Mouse (Mus musculus) gastrocnemius, postnatal 36 days (tissue): ENCODE data around the gene Plin2. TPM values are rescaled to one million over a fixed set of nuclear protein-coding genes. Genes with fewer than 3 reads are reported as not detected.

ENCODE experiments used
- DNase-seq, 2 experiments: peaks; one replicate each; pipeline ENCODE4 v3.0.0; 2022
- intact Hi-C: fragments of 180-260 bp; cut with DNase I; formaldehyde crosslinking; loops from one replicate; pipeline ENCODE4 v1.15.1; 2025
- long read RNA-seq, 2 experiments: library from polyadenylated mRNA; stranded (forward); transcript quantifications; one replicate each; pipeline ENCODE4 v2.0.0; 2021
- total RNA-seq, 2 experiments: library from RNA; stranded (reverse); gene quantifications; 2 replicates each; pipeline ENCODE4 v1.2.3; 2021

Gene Plin2
- total RNA-seq = 10 to 100 TPM; 51.7 to 54.1 TPM
- long read RNA-seq, experiment 1, transcript Plin2-201 (8 exons, 1,888 nt) = major isoform, 23 of 51 reads
- long read RNA-seq, experiment 1, partial matches to known transcripts = 7 of 51 reads
- long read RNA-seq, experiment 1, other reads (novel, unspliced or antisense) = 21 of 51 reads
- long read RNA-seq, experiment 2, transcript Plin2-201 (8 exons, 1,888 nt) = major isoform, 23 of 53 reads
- long read RNA-seq, experiment 2, partial matches to known transcripts = 1 of 53 reads
- long read RNA-seq, experiment 2, other reads (novel, unspliced or antisense) = 29 of 53 reads

DNA sequence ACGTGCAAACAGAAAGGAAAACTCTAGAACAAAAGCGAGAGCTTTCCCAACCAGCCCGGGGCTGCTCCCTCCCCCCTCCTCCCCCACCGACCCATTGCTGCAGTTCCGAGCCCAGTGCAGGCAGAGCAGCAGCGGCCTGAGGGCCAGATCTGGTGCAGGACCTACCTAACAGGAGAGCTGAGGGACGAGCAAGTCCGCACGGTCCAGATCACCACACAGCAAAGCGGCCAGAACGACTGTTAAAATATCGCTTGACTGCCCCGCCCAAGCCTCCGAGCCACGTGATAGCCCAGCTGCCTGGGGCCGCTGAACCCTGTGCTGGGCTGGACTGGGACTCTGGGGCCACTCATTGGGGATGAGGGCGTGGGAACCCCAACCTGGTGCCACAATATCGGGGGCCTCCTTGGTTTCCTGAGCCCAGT, at the start of gene Plin2:
TSS of gene Plin2 (minus strand) at position 281 of the 422 bp plus-strand sequence.
- DNase-seq = peak; percentile 77
- intact Hi-C loops = no loop called here

DNA sequence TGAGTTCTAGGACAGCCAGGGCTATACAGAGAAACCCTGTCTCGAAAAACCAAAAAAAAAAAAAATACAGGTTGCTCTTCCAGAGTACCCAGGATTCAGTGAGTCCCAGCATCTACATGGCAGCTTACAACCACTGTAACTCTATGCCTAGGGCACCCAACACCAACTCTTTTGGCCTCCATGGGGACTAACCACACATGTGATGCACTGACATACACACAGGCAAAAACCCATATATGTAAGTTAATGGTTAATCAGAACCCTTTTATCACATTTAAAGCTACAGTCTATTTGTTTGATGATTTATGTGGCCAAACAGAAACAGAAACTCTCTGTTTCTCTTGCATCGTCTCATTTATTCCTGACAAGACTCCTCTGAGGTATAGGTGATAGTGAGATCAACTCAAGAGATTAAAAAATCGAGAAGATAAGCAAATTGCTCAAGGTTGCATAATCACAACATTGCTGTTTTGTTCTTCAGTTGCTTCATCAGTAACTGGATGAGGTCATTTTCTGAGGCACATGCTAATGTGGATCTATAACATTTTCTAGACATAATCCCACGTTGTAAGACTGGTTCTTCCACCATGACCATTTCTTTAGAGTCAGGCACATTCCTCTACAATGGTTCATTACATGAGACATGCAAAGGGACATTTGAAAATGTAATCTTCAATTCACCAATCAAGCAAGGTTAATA, 49.2 kb upstream of the Plin2 start:
- intact Hi-C loops = no loop called here
- DNase-seq = no peak

DNA sequence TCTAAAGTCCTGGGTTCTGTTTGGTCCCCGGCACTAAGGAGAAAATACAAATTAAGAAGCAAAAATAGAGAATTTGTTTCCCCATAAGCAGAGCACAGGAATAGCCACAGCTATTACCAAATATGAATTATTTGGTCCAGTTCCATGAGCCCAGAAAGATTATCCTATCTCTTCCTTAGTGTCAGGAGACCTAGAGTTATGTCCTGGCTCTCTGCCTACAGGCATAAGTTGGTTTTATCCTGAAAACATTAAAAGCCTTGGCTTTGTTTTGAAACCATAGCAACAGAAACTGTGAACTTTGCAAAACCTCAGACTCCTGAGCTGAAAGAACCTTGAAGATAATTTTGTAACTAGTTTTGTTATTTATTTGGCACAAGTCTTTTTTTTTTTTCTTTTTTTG, 47.3 kb upstream of the Plin2 start:
- intact Hi-C loops = no loop called here

DNA sequence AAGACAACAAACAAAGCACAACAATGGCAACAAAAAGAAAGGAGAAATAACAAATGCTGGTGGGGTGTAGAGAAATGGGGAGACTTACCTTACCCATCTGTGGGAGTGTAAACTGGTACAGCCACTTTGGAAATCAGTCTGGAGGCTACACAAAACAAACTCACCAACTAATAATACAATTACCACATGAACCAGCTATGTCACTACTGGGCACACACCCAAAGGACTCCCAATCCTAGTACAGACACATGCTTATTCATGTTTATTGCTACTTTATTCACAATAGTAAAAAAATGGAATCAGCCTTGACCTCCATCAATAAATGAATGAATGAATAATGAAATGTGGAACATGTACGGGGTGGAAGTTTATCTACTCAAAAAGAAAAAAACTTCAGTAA, 45.5 kb upstream of the Plin2 start:
- DNase-seq = peak in 1 of 2 experiments; percentile 19
- intact Hi-C loops = no loop called here

More for the DNA sequence above, 47.3 kb upstream of the Plin2 start:
- no peak for DNase-seq

DNA sequence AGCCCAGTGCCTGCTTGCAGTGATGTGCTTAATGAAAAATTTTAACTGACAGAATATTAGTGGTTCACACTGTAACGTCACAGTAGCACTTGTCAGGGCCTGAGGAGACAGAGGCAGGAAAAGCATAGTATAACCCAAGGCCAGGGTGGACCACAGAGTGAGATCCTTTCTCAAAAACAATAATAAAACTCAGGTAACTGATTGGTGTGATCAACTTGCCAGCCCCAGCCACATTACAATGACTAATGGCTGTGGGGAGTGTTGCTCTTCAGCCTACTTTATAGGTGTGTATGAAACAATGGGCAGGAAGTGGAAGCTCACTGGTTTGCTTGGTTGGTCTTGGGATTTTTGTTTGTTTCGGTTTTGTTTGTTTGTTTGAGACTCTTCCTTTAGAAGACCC, 43.7 kb upstream of the Plin2 start:
- intact Hi-C loops = no loop called here
- no peak for DNase-seq

DNA sequence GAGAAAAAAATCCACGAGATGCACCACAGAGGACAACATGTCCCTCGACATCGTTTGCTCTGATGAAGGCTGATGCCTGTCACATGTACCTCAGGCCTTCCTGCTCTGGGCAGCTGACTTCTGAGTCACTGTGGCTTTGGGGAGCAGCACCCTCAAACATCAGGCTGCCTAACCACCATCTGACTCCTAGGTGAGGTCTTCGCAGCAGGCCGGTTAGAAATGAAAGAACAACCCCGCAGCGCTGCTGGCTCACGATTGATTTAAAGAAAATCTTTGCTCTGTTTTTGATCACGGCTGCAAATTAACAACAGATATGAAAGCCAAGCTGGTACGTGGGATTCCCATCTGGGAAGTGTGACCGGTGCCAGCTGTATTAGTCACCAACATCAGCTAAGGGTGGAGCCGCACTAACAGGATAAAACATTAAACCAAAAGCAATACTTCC, 42.9 kb upstream of the Plin2 start:
- peak; percentile 33 to 59 for DNase-seq
- intact Hi-C loops = no loop called here

DNA sequence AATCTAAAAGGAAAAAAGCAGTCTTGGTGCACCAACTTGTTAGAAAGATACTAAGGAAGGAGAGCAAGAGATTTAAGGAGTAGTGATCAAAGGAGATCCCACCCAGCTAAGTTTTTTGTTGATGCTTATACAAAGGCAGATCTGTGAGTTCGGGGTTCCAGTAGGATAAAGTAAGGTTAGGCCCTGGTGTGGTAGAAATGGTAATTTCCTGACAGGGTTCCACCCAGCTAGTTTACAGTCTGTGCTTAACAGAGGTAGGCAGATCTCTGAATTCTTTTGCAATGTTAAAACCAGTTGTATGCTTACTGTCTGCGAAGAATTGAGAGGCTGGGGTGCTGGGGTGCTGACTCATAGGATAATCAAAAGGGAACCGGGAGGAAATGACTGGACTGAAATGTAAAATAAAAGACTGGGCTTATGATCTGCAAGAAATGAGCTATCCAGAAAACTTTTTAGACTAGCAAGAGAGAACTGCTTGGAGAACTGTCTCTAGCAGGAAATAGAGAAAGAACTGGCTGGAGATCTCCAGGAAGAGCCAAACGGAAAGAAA, 40.9 kb upstream of the Plin2 start:
- no peak for DNase-seq

DNA sequence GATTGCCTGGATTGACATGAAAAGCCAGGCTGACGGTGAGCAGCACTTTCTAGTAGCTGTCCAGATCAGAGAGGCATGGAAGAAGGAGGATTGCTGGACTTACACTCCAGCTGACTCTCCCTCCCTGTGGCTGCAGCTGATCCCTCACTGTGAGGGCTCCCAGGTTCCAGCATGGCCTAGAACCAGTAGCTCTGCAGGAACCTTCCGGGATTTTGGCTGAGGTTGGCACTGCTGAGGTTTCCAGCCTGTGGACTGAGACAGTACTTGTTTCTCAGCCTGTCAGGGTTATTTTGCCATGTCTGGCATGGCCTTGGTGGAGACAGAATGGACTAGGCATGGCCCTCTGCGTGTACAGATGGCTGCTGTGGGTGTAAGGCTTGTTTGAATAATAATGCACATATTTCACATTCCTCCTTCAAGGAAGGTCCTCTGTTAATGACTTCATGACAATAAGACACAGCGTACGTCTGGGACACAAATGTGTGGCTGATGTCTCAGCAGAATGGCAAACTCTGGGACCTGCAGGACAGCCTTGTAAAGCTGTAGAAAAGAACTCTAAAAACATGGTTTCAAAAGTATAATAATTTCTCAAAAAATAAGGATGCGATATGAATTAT, 40.3 kb upstream of the Plin2 start:
- no peak for DNase-seq
- intact Hi-C loops = no loop called here

More for the DNA sequence above, 40.9 kb upstream of the Plin2 start:
- intact Hi-C loops = no loop called here

DNA sequence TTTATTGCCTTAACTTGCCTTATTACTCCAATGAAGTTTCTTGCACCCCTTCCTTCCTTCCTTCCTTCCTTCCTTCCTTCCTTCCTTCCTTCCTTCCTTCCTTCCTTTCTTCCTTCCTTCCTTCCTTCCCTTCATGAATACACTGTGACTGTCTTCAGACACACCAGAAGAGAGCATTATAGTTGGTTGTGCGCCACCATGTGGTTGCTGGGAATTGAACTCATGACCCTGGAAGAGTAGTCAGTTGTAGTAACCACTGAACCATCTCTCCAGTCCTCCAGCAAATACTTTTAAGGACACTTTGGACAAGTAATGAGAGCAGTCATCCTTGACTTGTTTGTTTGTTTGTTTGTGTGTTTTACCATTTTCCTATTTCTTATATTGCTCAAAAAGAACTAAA, 38.9 kb upstream of the Plin2 start:
- no peak for DNase-seq
- intact Hi-C loops = no loop called here

DNA sequence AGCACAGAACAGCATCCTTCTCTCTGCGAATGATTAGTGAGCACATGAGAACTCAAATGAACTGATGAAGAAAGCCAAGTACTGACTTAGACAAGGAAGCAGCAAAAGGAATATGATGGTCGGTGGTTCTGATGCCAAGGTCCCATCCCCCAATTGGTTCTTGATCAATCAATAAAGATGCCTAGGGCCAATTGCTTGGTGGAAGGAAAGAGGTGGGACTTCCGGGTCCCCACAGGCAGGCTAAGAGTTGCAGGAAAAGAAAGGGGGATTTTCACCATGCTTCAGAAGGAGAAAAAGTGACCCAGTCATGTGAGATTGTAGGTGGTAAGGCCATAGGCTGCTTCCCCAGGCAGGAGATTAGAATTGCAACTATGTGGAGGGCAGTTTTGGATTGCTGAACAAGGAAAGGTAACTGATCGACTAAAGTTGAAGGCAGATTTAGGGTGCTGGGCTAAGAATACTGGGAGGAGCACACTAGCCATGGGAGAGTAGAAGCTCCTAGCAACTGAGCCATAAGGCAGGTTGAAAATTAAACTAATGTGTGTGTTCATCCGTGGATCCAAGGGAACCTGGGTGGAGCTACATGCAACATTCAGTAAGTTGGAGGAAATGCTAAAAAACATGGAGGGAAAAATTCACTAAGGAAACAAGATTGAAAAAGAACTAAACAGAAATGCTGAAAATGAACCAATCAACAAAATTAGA, 29.5 kb upstream of the Plin2 start:
- DNase-seq = no peak
- intact Hi-C loops = no loop called here

DNA sequence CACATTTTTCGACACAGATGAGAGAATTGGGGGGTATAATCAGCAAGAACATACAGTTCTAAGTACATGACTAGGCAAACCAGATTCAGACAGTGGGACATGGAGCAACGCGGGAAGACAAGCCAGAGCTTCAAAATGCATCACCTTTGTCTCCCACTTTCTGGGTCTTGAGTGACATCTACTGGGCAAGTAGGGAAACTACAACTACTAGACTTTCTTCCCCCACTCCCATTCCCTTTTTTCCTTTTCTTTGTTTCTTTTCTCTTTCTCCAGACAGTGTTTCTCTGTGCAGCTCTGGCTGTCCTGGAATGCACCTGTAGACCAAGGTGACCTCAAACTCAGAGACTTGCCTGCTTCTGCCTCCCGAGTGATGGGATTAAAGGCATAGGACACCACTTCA, 27.0 kb upstream of the Plin2 start:
- no peak for DNase-seq
- intact Hi-C loops = loop anchor here (1.0 to 2.0 kb wide), 2 partner anchors 45 to 84 kb away; partner anchors contain the start of gene Haus6

DNA sequence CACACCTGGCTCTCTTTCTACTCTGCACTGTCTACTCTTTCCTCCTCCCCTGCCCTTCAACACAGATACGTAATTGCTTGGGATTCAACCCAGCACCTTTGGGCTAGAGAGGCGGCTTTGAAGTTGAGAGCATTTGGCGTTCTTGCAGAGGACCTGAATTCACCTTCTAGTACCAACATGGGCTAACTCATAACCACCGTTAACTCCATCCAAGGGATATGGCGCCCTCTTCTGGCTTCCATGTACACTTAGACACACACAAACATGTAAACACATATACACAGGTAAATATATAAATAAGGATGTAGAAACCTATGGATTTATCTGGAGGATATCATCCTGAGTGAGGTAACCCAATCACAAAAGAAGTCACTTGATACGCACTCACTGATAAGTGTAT, 25.2 kb upstream of the Plin2 start:
- intact Hi-C loops = loop anchor here (2.0 kb wide), 1 partner anchor 120 kb away; the partner anchor contains the start of gene Rraga
- DNase-seq = peak in 1 of 2 experiments; percentile 43

DNA sequence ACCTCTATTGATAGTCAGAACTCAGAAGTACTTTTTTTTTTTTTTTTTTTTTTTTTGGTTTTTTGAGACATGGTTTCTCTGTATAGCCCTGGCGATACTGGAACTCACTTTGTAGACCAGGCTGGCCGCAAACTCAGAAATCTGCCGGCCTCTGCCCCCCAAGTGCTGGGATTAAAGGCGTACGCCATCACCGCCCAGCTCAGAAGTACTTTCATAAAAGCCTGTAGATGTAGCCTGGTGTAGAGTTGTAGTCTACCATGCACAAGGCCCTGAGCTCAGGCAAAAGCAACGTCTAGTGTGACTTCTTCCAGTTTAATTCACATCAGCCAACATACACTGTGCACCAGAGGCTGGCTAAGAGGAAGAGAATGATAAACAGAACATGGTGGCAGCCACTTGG, 23.1 kb upstream of the Plin2 start:
- intact Hi-C loops = no loop called here
- no peak for DNase-seq

DNA sequence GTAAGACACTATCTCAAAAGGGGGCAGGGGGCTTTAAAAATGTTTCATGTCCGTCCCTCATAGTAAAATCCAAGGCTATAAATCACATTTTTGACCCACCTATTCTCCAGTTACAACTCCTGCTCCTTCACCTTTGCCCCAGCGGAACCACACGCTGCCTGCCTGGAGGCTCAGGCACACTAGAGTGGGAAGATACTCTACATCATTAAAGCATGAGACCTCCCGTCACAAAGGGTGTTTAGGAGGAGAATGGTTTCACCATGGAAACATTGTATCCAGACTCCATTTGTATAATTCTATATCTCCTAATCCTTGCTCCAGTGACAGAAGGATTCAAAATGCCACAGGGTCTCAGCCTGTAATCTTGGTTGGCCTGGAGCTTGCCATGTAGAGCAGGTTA, 21.4 kb upstream of the Plin2 start:
- no peak for DNase-seq
- intact Hi-C loops = no loop called here

DNA sequence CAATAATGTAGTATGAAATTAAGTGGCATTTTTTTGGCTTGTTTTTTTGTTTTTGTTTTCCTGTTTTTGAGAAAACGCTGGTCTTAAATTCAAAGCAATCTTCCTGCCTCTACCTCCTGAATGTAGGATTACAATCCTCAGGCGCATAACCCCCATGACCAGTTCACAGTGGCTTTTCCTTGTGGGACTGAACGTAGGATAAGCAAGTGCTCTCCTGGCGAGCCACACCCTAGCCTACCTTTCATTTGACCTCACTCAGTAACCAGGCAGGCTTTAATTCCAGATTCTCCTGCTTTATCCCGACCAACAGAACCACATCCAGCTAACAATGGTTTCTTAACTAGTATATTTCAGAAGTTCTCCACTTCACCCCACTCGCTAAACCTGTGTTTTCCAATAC, 20.9 kb upstream of the Plin2 start:
- intact Hi-C loops = no loop called here
- no peak for DNase-seq

DNA sequence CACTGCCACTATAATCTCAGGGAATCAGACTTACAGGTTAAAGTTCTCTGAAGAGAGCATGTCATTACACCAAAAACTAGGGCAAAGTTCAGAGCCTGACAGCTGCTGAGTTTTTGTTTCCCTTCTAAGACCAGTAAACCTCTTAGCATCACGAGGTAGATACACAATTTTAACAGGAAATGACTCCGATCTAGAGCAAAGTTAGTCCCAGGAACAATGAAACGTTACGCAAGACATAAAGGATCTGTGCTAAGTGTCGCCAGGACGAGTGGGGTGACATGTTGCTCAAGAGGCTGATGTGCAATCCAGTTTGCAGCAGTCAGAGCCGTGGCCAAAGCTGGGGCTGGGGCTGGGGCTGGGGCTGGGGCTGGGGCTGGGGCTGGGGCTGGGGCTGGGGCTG, 20.3 kb upstream of the Plin2 start:
- DNase-seq = no peak
- intact Hi-C loops = no loop called here

DNA sequence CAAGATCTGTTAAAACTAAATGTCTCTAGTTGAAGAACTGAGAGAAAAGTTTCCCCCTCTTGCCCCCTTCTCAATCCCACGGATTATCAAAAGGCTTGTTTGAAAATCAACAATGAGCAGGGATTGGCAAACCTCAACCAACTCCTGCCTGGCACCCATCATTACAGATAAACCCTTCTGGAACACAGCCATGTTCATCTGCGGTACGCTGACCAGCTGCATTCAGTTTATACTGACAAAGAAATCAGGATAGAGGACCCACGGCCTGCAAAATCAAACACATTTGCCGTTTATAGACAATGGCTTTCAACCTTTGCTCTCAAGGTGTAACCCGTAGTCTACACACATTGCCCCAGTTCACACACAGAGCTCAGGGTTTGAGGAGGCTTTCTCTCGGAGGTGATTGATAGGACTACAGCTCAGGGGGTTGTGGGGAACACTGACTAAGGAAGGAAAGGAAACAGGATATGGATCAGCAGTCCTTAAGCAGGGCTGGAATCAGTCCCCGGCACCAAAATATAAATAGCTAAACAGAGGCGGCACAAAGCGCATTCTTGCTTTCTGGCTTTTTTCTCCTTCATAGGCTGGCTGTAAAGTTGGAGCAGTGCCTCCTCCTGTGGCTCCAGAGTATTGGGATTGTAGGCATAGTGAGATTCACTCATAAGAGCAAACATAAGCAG, 19.3 kb upstream of the Plin2 start:
- no peak for DNase-seq
- intact Hi-C loops = no loop called here

DNA sequence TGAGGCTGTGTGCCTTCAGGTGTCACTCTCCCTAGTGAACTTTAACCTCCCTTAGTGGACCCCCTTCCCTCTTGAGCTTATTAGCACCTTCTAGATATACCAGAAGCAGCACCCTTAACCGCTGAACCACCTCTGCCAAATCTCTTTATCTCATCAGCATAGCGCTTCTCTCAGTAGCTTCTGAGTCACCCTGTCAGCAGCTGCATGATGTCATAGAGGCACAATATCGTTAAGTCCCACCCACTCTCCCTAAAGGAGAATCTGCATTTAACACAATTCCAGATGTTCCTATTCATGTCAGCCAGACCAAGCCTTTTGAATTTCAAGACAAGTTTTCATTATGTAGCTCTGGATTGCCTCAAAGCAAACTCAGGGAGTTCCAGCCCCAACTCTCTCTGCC, 16.7 kb upstream of the Plin2 start:
- intact Hi-C loops = no loop called here
- DNase-seq = no peak

DNA sequence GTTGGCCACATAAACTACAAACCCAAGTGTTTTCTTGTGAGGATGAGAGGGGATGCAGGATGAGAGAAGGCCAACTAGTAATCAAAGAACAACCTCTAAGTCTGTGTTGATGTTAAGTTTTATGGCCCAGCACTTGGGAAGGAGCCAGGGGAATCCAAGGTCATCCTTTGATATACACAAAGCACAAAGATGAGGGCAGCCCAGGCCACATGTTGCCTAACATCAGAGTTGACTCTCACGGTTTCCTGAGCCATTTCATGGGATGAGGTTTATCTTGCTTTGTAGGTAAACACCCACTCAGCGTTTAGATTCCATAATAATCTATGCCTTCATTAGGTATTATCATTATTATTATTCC, 16.1 kb upstream of the Plin2 start:
- intact Hi-C loops = no loop called here
- no peak for DNase-seq
